In genomic region chr13:57146708-57147107, GRCm38 (mm10) we compare ENCODE assay signal across 13 mouse cellular contexts.
"Had no signal": no experiment of that assay in that cellular context is flagged by ENCODE, and none has a peak within 500 bp of the region (broad histone marks: within the 10 kb centered on the region; RNA-seq: fewer than 3 reads in every experiment).

No protein-coding gene starts in this region.

- H3K27ac ChIP-seq: liver, embryonic 14.5 days; midbrain, embryonic 10.5 days had no signal

- H3K9me3 ChIP-seq: midbrain, embryonic 10.5 days; neural tube, embryonic 15.5 days had no signal

- H3K4me3 ChIP-seq: midbrain, embryonic 10.5 days; myocyte; neural tube, embryonic 15.5 days had no signal

- H3K4me2 ChIP-seq: neural tube, embryonic 15.5 days had no signal

- DNase-seq: kidney, adult 8-10 months; kidney, postnatal 25 days; layer of hippocampus, adult 9-11 months; layer of hippocampus, postnatal 36 days; lung, adult 18-20 months; lung, postnatal 36 days; midbrain, embryonic 14.5 days; thymus, postnatal 36 days had no signal

- H3K36me3 ChIP-seq: midbrain, embryonic 10.5 days; neural tube, embryonic 15.5 days had no signal

- H3K27me3 ChIP-seq: neural tube, embryonic 15.5 days had no signal

- ATAC-seq: lung, postnatal 0 days had no signal

- H3K9ac ChIP-seq: liver, embryonic 14.5 days; neural tube, embryonic 15.5 days had no signal
